Mouse (Mus musculus) spleen, adult 2 months (tissue): ENCODE results near the gene Asic2.

Experiments used
- CTCF ChIP-seq: fragments of 200-500 bp; IDR thresholded peaks from 2 replicates; pipeline ENCODE4 v1.5.1; 2011; ENCODE audit warnings: mild to moderate bottlenecking, inconsistent platforms; ENCODE audit not compliant: insufficient read depth, insufficient read length, insufficient replicate concordance; ENCODE audit errors: extremely low read depth
- POLR2A ChIP-seq: fragments of 200-500 bp; IDR thresholded peaks from 2 replicates; pipeline ENCODE4 v1.6.1; 2011; ENCODE audit warnings: low read depth, low read length, inconsistent platforms

DNA sequence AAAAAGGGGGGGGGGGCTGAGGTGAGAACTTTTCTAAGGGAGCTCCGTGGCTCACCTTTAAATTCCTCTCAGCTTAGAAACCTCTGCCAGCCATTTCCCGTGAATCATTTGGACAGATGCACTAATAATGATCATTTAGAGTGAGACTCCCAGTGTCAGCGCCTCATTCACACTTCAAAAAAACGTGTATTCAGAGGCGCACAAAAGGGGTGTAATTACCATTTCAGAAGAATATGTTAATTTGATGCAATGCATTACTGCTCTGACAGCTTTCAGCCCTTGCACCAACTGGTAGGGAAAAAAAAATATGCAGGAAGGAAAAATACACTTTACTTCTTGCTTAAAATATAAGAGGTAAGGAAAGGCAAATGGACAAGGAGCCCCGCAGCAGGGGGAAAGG is 388.5 kb downstream of the Asic2 start:
- TF ChIP-seq CTCF (no peak), POLR2A (no peak)
